ENCODE assay signal across 8 mouse cellular contexts in genomic region chr16:31740271-31740670, GRCm38 (mm10).
DNase-seq lines count a peak whose midpoint lies in the region.

No protein-coding gene starts in this region.

- DNase-seq in adrenal gland, postnatal 10 days, result peak; percentile 65
- DNase-seq in adrenal gland, adult 8-10 months, result no peak
- DNase-seq in adrenal gland, postnatal 25 days, result peak; percentile 40
- DNase-seq in gastrocnemius, postnatal 25 days, result peak; percentile 65
- peak; percentile 32 for DNase-seq in kidney, postnatal 10 days
- DNase-seq in spleen, adult 18-20 months, result no peak
- DNase-seq in urinary bladder, postnatal 36 days (ENCODE audit: low spot score in 2 of 2), result no peak
- DNase-seq in layer of hippocampus, postnatal 25 days (ENCODE audit: extremely low spot score in 1 of 2, low spot score in 1 of 2), result no peak

Comparison
In these comparisons a context has a peak if more than half of its experiments do, and no peak if none do; other contexts are left out.
1. DNase-seq: peak in adrenal gland, postnatal 10 days (single experiment), adrenal gland, postnatal 25 days (single experiment), gastrocnemius, postnatal 25 days (single experiment) and kidney, postnatal 10 days (single experiment); none in adrenal gland, adult 8-10 months (single experiment), spleen, adult 18-20 months (0 of 2), urinary bladder, postnatal 36 days (0 of 2) and layer of hippocampus, postnatal 25 days (0 of 2).